Mouse (Mus musculus) lung, postnatal 0 days (tissue): ENCODE results near the gene Cadm4.
A peak's percentile ranks its signal among the peaks of the same experiment; 100 is the strongest.

Source experiments
- CTCF ChIP-seq: IDR thresholded peaks from 2 replicates; pipeline ENCODE4 v1.5.1; 2016; ENCODE audit warnings: antibody characterized with exemption, mild to moderate bottlenecking
- EP300 ChIP-seq: IDR thresholded peaks from 2 replicates; pipeline ENCODE4 v1.6.1; 2016; ENCODE audit warnings: antibody characterized with exemption, mild to moderate bottlenecking, control low read depth

DNA sequence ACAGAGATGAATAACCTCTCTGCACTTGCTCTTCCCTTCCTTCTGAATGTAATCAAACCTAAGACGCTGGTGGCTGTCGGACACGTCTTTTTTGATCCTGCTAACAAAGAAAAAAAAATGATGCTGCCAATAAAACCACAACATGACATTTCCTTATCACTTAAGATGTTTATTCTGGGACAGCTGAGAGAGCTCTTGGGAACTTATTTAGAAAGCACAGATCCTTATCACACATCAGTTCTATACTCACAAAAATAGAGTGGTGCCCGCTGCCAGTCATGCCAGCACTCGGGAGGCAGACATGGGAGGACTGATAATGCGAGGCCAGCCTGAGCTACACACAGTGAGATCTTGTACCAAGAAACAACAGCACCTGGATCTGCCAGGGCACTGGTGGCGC lies 41.9 kb upstream of the Cadm4 start:
- no peak for TF ChIP-seq CTCF
- TF ChIP-seq EP300 = peak; percentile 18; the same call in 1 of the 2 replicates
